Mouse (Mus musculus) retina, adult 2 months (tissue): ENCODE measurements at regions not wholly inside any gene's neighbourhood (a gene's known extent, or its start where the extent isn't known, plus 50 kb on each side); places are given as distances from the start of the nearest gene placed in this dataset.

Experiments
- DNase-seq: peaks from one replicate; pipeline ENCODE4 v3.0.0-alpha.2; 2012; ENCODE audit warnings: low read depth, low spot score

GRCm38 (mm10) chr12:28181265-28181664 lies 370.9 kb downstream of the Dcdc2c start:
- no peak for DNase-seq

DNA sequence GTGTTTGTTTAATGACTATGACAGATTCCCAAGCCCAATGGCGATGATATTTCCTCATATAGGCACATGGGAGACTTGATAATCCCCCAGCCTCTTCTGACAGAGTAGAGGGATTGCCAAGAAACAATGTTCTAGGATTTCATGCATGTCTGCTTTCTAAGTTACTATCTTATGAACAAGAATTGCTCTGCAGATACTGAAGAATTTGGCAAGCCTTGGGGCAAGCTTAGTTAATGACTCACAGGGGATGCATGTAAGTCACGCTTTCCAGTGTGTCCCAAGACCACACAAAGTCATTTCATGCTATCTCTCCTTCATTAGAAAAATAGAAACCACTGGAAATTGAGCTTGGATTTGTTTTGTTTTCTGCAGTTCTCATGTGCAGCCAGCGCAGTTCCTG lies 376.2 kb downstream of the Dcdc2c start:
- no peak for DNase-seq

GRCm38 (mm10) chr12:28174078-28174477 lies 378.1 kb downstream of the Dcdc2c start:
- DNase-seq: no peak

- DNase-seq: no peak
Observed at GRCm38 (mm10) chr12:28158786-28159185, 393.4 kb downstream of the Dcdc2c start.

GRCm38 (mm10) chr12:28150759-28151158 lies 401.4 kb downstream of the Dcdc2c start:
- DNase-seq: no peak

DNA sequence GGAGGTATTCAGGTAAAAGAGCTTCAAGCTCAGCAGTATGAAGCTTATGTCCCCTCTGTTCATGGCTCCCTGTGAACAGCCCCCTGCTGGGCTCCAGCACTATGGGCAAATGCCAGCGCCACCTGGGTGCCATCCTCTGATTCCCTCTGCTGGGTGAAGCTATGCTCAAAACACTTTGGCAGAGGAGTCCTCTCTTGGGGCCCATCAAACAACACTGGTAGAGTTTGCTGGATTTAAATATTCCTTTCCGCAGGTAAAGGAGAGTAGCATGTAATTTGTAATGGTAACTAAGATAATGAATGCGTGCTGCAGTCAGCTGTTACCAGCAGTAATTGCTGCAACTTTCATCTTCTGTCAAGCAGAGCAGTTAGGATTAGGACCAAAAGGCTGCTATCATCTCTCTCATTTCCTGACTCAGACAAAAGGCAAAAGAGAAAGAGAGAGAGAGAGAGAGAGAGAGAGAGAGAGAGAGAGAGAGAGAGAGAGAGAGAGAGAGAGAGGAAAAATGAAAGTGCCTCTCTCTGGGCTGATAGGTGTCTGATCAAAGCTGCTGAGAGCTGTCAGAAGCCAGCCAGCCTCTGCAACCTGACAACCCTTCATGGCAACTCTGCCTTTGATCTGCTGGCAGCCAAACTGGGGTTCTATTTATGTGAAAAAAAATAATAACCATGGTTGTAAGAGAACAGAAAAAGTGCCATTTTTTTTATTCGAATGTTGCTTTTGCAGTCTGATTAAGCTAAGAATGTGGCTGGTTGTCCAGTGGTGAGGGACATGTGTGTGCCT lies 416.2 kb downstream of the Dcdc2c start:
- DNase-seq: no peak

DNA sequence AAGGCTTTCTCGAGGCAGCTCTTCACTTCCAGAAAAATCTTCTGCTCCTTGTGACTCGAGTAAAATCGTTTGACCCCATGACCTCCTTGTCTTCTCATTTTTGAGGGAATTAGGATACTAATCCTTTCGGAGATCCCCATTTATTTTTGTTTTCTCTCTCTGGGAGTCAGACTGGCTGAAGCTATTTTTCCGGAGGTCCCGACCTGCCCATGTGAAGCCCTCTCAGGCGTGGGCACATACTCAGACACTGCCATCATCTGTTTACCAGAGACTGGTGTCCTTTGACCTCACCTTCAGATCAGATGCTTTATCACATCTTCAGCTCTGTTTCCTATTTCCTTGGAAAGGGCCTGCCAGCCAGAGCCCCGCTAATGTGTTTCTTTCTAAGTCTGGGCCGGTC lies 429.4 kb downstream of the Dcdc2c start:
- DNase-seq: no peak

DNA sequence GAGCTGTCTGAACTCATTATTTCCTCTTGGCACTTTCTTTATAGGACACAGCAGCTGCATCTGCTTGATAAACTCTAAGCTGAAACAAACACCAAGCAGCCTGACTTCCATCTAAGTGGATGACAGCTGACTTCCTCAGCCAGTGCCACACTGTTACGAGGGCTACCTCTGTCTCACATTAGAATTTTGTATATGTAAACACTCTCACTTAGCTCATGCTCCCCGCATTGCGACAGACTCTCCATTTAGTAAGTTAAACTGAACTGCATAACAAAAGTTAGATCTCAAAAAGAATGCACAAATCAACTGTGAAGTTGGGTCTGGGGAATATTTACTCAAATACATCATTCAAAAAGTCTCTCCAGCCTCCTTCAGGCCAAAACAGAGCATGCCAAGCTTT lies 432.1 kb downstream of the Dcdc2c start:
- no peak for DNase-seq

GRCm38 (mm10) chr12:28090673-28091072 lies 461.5 kb downstream of the Dcdc2c start:
- no peak for DNase-seq

DNA sequence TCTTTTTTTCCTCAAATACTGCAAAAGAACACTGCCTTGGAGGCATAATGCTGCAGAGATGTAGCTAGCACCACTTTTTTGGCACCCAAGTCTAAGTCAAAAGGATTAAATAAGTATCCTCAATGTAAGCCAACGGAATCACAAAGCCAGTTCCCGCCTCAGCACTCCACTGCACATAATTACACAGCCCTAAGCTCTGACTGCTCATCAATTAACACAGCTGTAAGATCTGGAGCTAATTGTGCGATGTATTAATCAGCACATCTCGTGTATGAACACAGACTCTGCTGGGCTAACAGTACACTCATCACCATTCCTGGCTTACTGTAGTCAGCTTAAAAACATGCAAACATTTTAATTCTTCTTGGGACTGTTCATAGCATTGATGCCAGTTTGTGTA lies 466.7 kb downstream of the Dcdc2c start:
- no peak for DNase-seq

DNA sequence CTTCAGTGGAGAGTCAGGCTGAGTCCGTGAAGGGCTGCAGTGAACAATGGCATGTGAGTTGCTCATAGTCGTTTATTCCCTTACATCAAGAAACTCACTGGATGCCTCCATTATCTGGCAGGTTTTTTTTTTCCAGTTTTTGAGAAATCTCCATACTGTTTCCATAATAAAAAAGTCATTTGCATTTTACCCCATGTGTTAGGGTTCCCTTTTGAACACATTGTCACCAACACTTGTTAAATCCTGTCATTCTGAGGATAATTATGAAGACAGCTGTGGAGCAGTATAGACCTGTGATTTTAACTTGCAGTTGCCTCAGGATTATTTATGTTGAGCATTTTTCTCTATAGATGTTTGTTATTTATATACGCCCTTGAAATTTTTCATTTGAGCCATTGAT lies 475.6 kb downstream of the Dcdc2c start:
- no peak for DNase-seq

DNA sequence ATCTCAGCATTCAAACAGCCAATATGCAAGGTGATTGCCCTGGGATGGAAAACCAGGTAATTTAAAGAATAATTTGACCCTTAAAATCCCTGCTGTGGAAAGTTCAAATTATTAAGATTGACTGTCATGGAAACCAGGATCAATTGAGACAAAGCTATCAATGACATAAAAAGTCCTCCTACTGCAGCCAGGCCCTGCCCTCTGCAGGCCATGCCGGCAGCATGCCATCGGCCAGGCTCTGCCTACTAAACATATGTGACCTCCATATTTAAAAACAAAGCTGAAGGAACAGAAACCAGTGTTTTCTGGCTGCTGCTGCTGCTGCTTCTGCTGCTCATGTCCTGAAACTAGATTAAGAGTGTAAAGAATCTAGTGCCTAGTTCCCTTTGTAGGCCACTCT lies 483.6 kb downstream of the Dcdc2c start:
- no peak for DNase-seq

- DNase-seq: no peak
Observed at GRCm38 (mm10) chr12:28060281-28060680, 491.9 kb downstream of the Dcdc2c start.

DNA sequence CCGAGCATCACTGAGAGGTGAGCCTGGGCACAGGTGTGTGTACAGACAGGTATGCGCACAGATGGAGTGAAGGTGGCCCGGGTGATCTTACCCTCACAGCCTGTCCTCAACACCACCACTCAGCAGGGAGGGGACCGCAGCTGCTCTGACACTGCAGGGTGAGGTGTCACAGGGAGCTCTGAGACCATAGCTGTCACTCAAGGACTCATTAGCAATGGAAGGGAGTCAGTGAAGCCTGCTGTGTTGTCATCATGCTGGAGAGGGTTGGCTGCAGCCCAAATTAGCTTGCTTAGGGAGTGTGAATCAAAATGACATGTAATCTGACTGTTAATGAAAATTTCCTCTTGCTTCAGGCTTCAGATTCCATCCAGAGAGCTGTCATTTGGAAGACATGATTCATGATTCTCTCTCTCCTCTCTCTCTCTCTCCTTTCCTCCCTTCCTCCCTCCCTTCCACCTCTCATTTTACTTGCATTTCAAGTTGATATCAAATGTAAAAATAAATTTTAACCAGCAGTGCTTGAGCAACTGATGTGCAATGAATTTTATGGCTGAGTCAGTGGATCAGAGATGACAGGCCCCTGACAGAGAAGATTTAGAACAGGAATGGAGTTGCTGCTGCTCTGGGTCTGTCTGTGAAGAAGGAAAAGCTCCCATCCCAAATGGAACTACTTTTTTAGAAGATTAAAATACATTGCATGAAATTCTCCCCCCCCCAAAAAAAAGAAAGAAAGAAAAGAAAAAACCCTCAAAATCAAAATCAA lies 496.5 kb downstream of the Dcdc2c start:
- DNase-seq: peak; percentile 20

DNA sequence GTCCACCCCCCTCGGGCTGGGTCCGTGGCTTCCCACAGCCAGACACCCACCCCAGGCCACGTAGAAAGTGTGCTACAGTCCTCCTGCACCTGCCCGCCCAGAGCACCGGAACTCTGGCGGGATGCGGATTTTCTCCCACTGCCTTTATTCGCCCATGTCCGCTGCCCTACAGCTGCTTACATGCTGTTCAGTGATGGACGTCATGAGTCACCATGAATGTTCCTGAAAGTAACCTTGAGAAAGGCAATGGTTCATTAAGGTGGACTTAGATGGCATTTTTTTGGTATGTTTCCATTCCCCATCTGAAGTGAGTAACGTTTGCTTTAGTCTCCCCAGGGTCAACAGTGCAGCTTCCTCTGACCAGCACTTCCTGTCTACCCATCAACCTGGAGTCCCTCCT lies 497.8 kb downstream of the Dcdc2c start:
- DNase-seq: no peak

DNA sequence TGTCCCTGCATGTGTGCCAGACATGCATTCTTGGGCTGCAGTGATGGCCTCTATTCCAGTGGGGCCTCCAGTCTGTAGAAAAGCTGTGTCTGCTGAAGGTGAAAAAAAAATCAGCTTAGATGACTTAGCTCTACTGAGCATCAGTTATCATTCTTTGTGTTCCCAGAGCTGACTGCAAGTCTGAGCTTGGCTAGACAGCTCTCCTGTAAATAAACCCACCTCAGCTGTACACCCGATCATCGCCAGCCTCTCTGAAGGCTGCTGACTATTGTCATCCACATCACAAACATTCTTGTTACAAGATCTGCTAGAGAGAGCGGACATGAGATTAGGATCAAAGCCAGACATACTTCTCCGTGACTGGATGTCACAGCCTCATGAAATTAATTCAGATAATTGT lies 504.2 kb downstream of the Dcdc2c start:
- DNase-seq: no peak

DNA sequence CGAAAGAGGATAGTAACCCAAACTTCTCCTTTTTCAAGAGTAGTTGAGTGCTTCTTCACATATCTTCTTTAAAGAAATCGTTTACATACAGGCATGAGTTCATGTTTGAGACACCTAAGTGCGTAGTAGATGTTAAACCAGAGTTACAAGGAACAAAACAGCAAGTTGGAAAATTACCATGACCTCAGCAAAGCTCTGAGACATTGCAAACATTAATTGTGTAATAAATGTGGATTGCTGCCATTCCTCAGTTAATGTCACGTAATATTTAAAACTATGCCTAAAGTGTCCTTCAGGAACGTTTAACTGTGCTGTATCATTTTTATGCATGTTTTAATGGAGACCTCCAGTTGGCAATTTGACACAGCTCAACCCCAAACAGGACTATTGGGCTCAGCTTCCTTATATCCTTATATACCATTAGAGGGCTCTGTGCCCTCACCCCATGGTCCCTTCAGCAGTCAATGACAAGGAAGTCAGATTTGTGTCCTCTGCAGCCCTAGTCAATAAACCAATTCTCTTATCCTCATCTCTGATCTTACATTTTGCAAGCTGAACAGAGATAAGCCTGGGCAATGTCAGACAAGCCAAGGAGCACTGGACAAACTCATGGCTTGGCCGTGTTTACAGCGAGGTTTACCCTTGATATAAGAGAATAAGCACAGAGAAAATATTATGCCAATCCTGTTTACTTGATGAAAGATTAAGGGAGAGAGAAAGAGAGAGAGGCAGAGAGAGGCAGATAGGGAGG lies 513.9 kb downstream of the Dcdc2c start:
- no peak for DNase-seq

DNA sequence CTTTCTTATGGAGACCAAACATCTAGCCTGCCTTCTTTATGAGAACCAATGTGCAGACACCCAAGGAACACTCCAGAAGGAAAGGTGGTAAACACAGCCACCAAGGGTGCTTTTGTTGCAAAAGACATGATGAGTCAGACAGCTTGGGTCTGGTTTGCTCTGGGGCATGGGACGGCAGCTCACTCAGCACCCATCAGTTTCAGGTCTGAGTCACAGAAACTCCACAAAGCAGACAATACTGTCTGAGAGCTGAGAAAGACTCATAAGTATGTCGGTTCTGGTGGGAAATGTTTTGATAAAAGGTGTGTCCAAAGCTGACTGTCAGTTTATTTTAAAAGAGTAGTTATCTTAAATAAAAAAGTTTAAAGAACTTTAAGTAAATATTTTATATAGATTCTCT lies 553.0 kb downstream of the Dcdc2c start:
- no peak for DNase-seq

- DNase-seq: no peak
Observed at GRCm38 (mm10) chr12:27992152-27992551, 560.0 kb downstream of the Dcdc2c start.

DNA sequence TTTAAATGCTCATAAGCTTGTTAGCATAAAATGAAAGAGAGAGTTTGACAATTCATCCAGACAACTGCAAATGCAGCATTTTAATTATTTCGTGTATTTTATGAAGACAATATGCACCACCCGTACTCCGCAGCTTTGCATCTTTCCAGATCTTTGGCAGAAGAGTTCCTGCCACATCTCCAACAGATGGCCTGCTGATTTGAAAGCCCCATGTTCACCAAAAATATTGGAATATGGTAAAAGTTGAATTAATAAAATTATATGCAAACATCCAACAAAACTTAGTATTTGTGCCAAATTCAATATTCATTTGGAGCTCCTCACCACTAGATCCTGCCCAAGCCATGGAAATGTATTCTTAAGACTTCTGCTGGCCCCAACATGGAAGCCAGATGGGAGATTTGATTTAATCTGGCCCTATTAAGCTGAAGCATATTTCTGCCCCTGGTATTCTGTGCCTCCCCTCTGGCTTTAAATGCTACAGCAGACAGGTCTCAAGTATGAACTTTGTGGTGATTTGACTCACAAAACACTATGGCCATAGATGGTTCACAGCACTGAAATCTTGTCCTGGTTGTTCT lies 567.8 kb downstream of the Dcdc2c start:
- DNase-seq: no peak

DNA sequence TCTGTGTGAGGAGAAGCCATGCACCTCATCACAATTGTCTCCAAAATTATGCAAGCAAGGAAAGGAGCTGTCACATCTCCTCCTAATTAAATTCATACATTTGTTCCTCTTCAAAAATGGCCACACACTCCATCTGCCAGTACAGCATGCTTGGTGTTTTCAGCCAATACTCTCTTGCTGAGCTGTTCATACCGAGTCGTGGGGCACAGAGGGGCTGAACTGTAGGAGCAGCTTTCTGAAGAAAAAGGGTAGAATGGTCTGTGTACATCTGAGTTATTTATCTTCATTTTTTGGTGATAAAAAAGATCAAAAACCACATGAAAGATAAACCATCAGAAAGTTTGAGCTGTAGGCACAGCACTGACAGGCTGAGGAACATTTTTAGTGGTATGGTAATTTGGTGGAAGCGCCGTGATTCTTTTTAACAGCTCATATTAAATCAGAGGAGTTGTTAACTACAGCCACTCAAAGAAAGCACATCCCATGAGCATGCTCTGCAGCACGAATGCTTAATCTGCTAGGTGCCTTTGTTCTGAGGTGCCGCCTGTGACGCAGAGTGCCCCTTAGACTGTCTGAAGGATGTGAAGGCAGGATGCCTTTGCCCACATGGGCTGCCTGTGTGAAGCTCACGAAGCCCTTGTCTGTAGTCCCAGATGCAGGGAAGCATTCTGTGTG lies 573.8 kb downstream of the Dcdc2c start:
- DNase-seq: no peak
